Mouse (Mus musculus): ENCODE data around the gene Krt12. TPM values are rescaled to one million over a fixed set of nuclear protein-coding genes. Genes with fewer than 3 reads are reported as not detected.

The Krt12 gene
- polyA plus RNA-seq, 1 experiment from 2014 or later, result 0.09 TPM

DNA sequence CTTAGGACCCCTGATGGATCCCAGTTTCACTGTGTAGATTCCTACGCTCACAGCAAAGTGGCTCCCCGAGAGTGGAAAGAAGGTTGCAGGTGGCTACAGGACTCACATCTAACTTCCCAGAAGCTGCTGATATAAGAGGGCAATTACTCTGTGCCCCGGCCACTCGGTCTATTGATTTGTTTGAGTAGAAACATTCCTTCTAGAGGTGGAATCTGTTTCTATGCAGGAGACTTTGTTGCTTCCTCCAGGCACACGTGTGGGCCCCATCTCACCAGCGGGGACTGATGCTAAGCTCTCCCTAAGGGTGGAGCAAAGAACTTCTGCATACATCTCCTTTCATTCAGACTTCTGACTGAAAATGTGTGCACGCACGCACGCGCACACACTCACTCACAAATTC, 17.4 kb upstream of the Krt12 start:
- no peaks in the 10 kb centered on the region; the same call in 1 of the 2 replicates for H3K4me1 ChIP-seq
- no peaks in the 10 kb centered on the region for H3K27me3 ChIP-seq (replicated peaks)
- ATAC-seq (ENCODE audit: insufficient read depth, low FRiP score, low read depth), result no peak
- WGBS, result 48% methylated on average over 10 of the region's 10 CpGs
- H3K27ac ChIP-seq, result peak overlapping the region; percentile 9; the same call in 1 of the 2 replicates
- H3K4me3 ChIP-seq (replicated peaks), result no peak overlapping the region
- no peak overlapping the region for H3K4me2 ChIP-seq
- H3K9me3 ChIP-seq, result no peaks in the 10 kb centered on the region
- no peaks in the 10 kb centered on the region for H3K36me3 ChIP-seq
- no peak overlapping the region for H3K9ac ChIP-seq

GRCm38 (mm10) chr11:99437972-99438371, 15.9 kb upstream of the Krt12 start, which contains the start of gene Krt20:
Krt20 (minus strand) TSS chr11:99438150.
- no peaks in the 10 kb centered on the region; the same call in 1 of the 2 replicates for H3K4me1 ChIP-seq
- no peak for ATAC-seq (ENCODE audit: insufficient read depth, low FRiP score, low read depth)
- no peak within 1 kb of the TSS for H3K4me3 ChIP-seq (replicated peaks)
- peak within 1 kb of the TSS; percentile 13; the same call in 1 of the 2 replicates for H3K4me2 ChIP-seq
- no peaks in the 10 kb centered on the region for H3K27me3 ChIP-seq (replicated peaks)
- no peaks in the 10 kb centered on the region for H3K9me3 ChIP-seq
- H3K36me3 ChIP-seq, result no peaks in the 10 kb centered on the region
- no peak within 1 kb of the TSS for H3K27ac ChIP-seq
- H3K9ac ChIP-seq, result no peak within 1 kb of the TSS
- WGBS, result 28% methylated on average over 10 of the region's 10 CpGs

GRCm38 (mm10) chr11:99436625-99437024, 14.6 kb upstream of the Krt12 start:
- Histone ChIP-seq H3K4me2 (no peak overlapping the region), H3K36me3 (no peaks in the 10 kb centered on the region), H3K27me3 (replicated peaks) (no peaks in the 10 kb centered on the region), H3K4me3 (replicated peaks) (no peak overlapping the region), H3K27ac (no peak overlapping the region), H3K9me3 (no peaks in the 10 kb centered on the region), H3K9ac (no peak overlapping the region), H3K4me1 (no peaks in the 10 kb centered on the region; the same call in 1 of the 2 replicates)
- WGBS, result 64% methylated on average over 4 of the region's 4 CpGs
- no peak for ATAC-seq (ENCODE audit: insufficient read depth, low FRiP score, low read depth)

DNA sequence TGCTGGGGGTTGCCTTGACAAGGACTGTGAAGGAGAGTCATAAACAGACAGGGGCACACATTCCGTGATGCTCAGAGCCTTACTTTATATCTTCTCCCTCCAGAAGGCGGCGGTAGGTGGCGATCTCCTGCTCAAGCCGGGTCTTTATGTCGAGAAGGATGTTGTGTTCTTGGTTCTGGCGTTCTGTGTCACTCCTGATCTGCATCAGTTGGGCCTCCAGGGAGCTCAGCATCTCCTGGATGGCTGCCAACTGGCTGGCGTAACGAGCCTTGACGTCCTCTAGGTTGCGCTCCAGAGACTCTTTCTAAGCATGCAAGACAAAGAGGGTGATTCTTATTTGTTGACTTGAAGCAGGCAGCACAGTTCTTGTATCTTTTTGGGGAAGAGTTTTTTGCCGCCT, 8.6 kb upstream of the Krt12 start:
- Histone ChIP-seq H3K9me3 (no peaks in the 10 kb centered on the region), H3K36me3 (no peaks in the 10 kb centered on the region), H3K4me3 (replicated peaks) (no peak overlapping the region), H3K9ac (no peak overlapping the region), H3K4me1 (no peaks in the 10 kb centered on the region), H3K27ac (no peak overlapping the region), H3K27me3 (replicated peaks) (no peaks in the 10 kb centered on the region), H3K4me2 (no peak overlapping the region)
- no peak for ATAC-seq (ENCODE audit: insufficient read depth, low FRiP score, low read depth)
- WGBS, result 53% methylated on average over 12 of the region's 12 CpGs

- Histone ChIP-seq H3K9ac (no peak overlapping the region), H3K9me3 (no peaks in the 10 kb centered on the region), H3K27me3 (replicated peaks) (no peaks in the 10 kb centered on the region), H3K4me1 (no peaks in the 10 kb centered on the region), H3K36me3 (no peaks in the 10 kb centered on the region), H3K27ac (no peak overlapping the region), H3K4me2 (no peak overlapping the region), H3K4me3 (replicated peaks) (no peak overlapping the region)
- WGBS, result 40% methylated on average over 10 of the region's 10 CpGs
- ATAC-seq (ENCODE audit: insufficient read depth, low FRiP score, low read depth), result no peak
These were observed 1.5 kb downstream of the Krt12 start for GRCm38 (mm10) chr11:99420586-99420985.

DNA sequence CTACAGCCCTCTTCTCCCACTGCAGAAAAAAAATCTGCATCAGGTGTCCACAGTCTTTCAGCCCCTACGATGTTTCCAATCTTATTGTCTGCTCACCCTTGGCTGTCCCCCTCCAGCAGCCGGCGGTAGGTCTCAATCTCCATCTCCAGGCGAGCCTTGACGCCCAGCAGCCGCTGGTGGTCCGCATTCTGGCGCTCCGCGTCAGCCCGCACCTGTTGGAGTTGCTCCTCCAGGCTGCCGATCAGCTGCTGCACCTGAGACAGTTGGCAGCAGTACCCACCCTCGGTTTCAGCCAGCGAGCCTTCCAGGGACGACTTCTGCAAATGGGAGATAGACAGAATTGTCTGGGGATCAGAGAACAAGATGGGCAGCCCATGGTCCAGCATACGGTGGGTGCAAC, 4.2 kb downstream of the Krt12 start:
- H3K4me2 ChIP-seq, result no peak overlapping the region
- no peaks in the 10 kb centered on the region for H3K9me3 ChIP-seq
- H3K4me1 ChIP-seq, result no peaks in the 10 kb centered on the region
- H3K27me3 ChIP-seq (replicated peaks), result no peaks in the 10 kb centered on the region
- H3K4me3 ChIP-seq (replicated peaks), result no peak overlapping the region
- H3K27ac ChIP-seq, result no peak overlapping the region
- 69% methylated on average over 16 of the region's 16 CpGs for WGBS
- ATAC-seq (ENCODE audit: insufficient read depth, low FRiP score, low read depth), result no peak
- no peaks in the 10 kb centered on the region for H3K36me3 ChIP-seq
- H3K9ac ChIP-seq, result no peak overlapping the region

DNA sequence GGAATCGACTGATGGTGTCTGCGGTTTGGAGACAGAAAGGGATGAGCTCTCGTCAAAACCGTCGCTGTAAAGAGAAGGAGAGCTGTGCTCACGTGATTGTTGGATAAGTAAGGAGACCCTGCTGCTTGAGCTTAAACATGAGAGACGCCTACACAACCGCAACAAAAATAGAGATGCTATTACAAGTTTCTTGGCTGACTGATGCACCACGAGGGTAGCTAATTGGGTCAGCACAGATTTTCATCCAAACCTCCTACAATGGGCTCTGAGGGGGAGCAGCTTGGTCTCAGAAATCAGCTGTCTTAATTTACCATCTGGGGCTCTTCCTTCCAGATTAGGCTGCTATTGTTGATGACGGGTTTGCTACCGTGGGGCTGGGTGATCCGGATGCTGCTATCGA, 5.2 kb downstream of the Krt12 start:
- ATAC-seq (ENCODE audit: insufficient read depth, low FRiP score, low read depth), result no peak
- WGBS, result 86% methylated on average over 13 of the region's 13 CpGs
- no peak overlapping the region for H3K9ac ChIP-seq
- H3K4me2 ChIP-seq, result no peak overlapping the region
- H3K27ac ChIP-seq, result no peak overlapping the region
- no peaks in the 10 kb centered on the region for H3K36me3 ChIP-seq
- no peak overlapping the region for H3K4me3 ChIP-seq (replicated peaks)
- H3K4me1 ChIP-seq, result no peaks in the 10 kb centered on the region
- H3K27me3 ChIP-seq (replicated peaks), result no peaks in the 10 kb centered on the region
- H3K9me3 ChIP-seq, result no peaks in the 10 kb centered on the region

- no peak overlapping the region for H3K4me2 ChIP-seq
- ATAC-seq (ENCODE audit: insufficient read depth, low FRiP score, low read depth), result no peak
- no peaks in the 10 kb centered on the region for H3K36me3 ChIP-seq
- no peak overlapping the region for H3K27ac ChIP-seq
- no peaks in the 10 kb centered on the region for H3K4me1 ChIP-seq
- no peaks in the 10 kb centered on the region for H3K9me3 ChIP-seq
- H3K4me3 ChIP-seq (replicated peaks), result no peak overlapping the region
- no peaks in the 10 kb centered on the region for H3K27me3 ChIP-seq (replicated peaks)
- H3K9ac ChIP-seq, result no peak overlapping the region
- 85% methylated on average over 13 of the region's 13 CpGs for WGBS
These were observed 7.5 kb downstream of the Krt12 start for GRCm38 (mm10) chr11:99414463-99415147.

GRCm38 (mm10) chr11:99413247-99413646, 8.8 kb downstream of the Krt12 start:
- no peak for ATAC-seq (ENCODE audit: insufficient read depth, low FRiP score, low read depth)
- no peaks in the 10 kb centered on the region for H3K36me3 ChIP-seq

GRCm38 (mm10) chr11:99406186-99406585, 15.9 kb downstream of the Krt12 start:
- no peaks in the 10 kb centered on the region for H3K4me1 ChIP-seq
- no peaks in the 10 kb centered on the region for H3K36me3 ChIP-seq
- ATAC-seq (ENCODE audit: insufficient read depth, low FRiP score, low read depth), result no peak
- no peaks in the 10 kb centered on the region for H3K27me3 ChIP-seq (replicated peaks)
- no peak overlapping the region for H3K4me2 ChIP-seq
- no peak overlapping the region for H3K4me3 ChIP-seq (replicated peaks)
- no peak overlapping the region for H3K9ac ChIP-seq
- H3K27ac ChIP-seq, result no peak overlapping the region
- no peaks in the 10 kb centered on the region for H3K9me3 ChIP-seq
- WGBS, result 59% methylated on average over 10 of the region's 10 CpGs

More at GRCm38 (mm10) chr11:99413247-99413646, 8.8 kb downstream of the Krt12 start:
- H3K27ac ChIP-seq, result no peak overlapping the region
- H3K9me3 ChIP-seq, result no peaks in the 10 kb centered on the region
- no peaks in the 10 kb centered on the region for H3K4me1 ChIP-seq
- H3K9ac ChIP-seq, result no peak overlapping the region
- no peak overlapping the region for H3K4me3 ChIP-seq (replicated peaks)
- H3K27me3 ChIP-seq (replicated peaks), result no peaks in the 10 kb centered on the region
- 18% methylated on average over 6 of the region's 6 CpGs for WGBS
- H3K4me2 ChIP-seq, result no peak overlapping the region

DNA sequence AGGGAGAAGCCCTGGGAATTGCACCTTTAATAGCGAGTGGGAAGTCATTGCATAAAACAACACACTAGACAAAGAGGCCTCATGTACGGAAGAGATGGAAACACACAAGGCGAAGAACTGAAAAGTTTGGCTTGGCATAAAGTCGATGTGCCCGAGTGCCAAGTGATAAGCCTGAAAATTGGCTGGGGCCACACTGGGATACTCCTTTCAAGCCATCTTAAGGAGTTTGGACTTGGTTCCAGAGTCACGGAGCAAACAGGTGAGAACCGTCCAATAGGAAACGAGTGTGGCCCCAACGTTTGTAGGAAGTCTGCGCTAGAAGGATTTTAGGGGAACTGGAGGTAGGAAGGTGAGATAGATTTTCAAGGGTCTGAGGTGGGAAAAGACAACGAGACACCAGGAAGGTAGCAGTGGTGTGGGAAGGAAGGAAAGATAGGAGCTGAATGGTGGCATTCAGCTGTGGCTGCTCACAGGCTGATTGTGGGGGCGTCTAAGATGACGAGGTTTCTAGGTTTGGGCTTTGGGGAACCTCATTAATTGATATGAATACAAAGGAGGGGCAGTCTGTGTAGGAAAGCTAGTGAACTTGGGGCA, 22.0 kb downstream of the Krt12 start:
- H3K4me2 ChIP-seq, result no peak overlapping the region
- 78% methylated on average over 13 of the region's 13 CpGs for WGBS
- H3K4me3 ChIP-seq (replicated peaks), result no peak overlapping the region
- no peaks in the 10 kb centered on the region for H3K36me3 ChIP-seq
- no peaks in the 10 kb centered on the region for H3K27me3 ChIP-seq (replicated peaks)
- no peak overlapping the region for H3K27ac ChIP-seq
- no peak overlapping the region for H3K9ac ChIP-seq
- H3K9me3 ChIP-seq, result no peaks in the 10 kb centered on the region
- no peak for ATAC-seq (ENCODE audit: insufficient read depth, low FRiP score, low read depth)
- no peaks in the 10 kb centered on the region for H3K4me1 ChIP-seq

DNA sequence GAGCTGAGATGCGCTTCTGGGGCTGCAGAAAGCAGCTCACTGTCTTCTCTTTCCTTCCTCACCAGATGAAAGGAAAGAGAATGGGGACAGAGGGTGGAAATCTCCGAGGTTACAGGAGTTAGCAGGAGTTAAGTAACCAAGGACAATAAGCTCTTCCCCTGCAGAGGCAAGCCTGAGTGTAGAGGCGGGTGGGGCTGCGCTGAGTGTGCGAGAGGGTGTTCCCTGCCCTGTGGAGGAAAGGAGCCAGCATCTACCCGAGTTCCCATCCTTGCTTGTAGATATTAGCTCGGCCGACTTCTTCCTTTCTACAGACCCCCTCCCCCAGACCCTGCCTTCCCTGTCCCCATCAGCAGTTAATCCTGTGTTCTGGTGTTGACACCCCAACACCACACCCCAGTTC, 23.2 kb downstream of the Krt12 start:
- no peaks in the 10 kb centered on the region for H3K36me3 ChIP-seq
- H3K4me2 ChIP-seq, result no peak overlapping the region
- WGBS, result 52% methylated on average over 8 of the region's 8 CpGs
- no peak overlapping the region for H3K9ac ChIP-seq
- H3K27me3 ChIP-seq (replicated peaks), result no peaks in the 10 kb centered on the region
- no peak overlapping the region for H3K27ac ChIP-seq
- H3K9me3 ChIP-seq, result no peaks in the 10 kb centered on the region
- H3K4me3 ChIP-seq (replicated peaks), result no peak overlapping the region
- H3K4me1 ChIP-seq, result no peaks in the 10 kb centered on the region
- ATAC-seq (ENCODE audit: insufficient read depth, low FRiP score, low read depth), result no peak

All from stomach, embryonic 15.5 days (tissue).